15 mouse cellular contexts compared by ENCODE assay signal in genomic region chr6:84381571-84381970, GRCm38 (mm10).
A peak's percentile ranks its signal among the peaks of the same experiment; 100 is the strongest.
DNase-seq lines count a peak whose midpoint lies in the region.
"Had no signal": no experiment of that assay in that cellular context is flagged by ENCODE, and none has a peak within 500 bp of the region (broad histone marks: within the 10 kb centered on the region; RNA-seq: fewer than 3 reads in every experiment).

No protein-coding gene starts in this region.

- DNase-seq in testis, postnatal 10 days (ENCODE audit: low spot score) = peak; percentile 74
- DNase-seq in testis, postnatal 14 days (ENCODE audit: low spot score) = peak; percentile 71
- no peak for DNase-seq in lung, postnatal 10 days
- DNase-seq in adrenal gland, adult 18-20 months (ENCODE audit: low spot score in 2 of 2) = no peak
- DNase-seq: adrenal gland, adult 2 months; adrenal gland, adult 8-10 months; adrenal gland, postnatal 10 days; adrenal gland, postnatal 14 days; adrenal gland, postnatal 25 days; adrenal gland, postnatal 36 days; B cell, adult 2 months; cerebellum, adult 11 months; cerebellum, adult 11-12 months; cerebellum, adult 18-20 months; cerebellum, adult 2 months had no signal

Comparison
In these comparisons a context has a peak if more than half of its experiments do, and no peak if none do; other contexts are left out.
1. DNase-seq: peak in testis, postnatal 10 days (single experiment) and testis, postnatal 14 days (single experiment); none in lung, postnatal 10 days (single experiment) and adrenal gland, adult 18-20 months (0 of 2).